8 mouse cellular contexts compared by ENCODE assay signal in genomic region chr6:48642764-48643292, GRCm38 (mm10). TPM values are rescaled to one million over a fixed set of nuclear protein-coding genes. Genes with fewer than 3 reads are reported as not detected.
A peak's percentile ranks its signal among the peaks of the same experiment; 100 is the strongest.
DNase-seq lines count a peak whose midpoint lies in the region; ATAC-seq and TF ChIP-seq lines count a peak whose summit lies in the region.

No protein-coding gene starts in this region.

- H3K4me2 ChIP-seq in limb, embryonic 14.5 days (replicated peaks; ENCODE audit: low read depth, low read length, severe bottlenecking), result no peak overlapping the region
- H3K4me2 ChIP-seq in stomach, embryonic 14.5 days (replicated peaks; ENCODE audit: low read depth, low read length), result no peak overlapping the region

- 21% methylated on average over 4 of the region's 4 CpGs for WGBS in spleen, adult 2 months
- 21% methylated on average over 4 of the region's 4 CpGs for WGBS in limb, embryonic 14.5 days
- WGBS in stomach, embryonic 14.5 days, result 21% methylated on average over 4 of the region's 4 CpGs

- no peak for TF ChIP-seq POLR2A in spleen, adult 2 months (IDR thresholded peaks at IDR 0.05; ENCODE audit: low read depth, low read length)
- TF ChIP-seq POLR2A in limb, embryonic 14.5 days (IDR thresholded peaks at IDR 0.05; ENCODE audit: borderline replicate concordance, extremely low read depth, insufficient read depth, insufficient read length), result no peak

- peak; percentile 18; the same call in 1 of the 2 replicates for TF ChIP-seq CTCF in spleen, adult 2 months (IDR thresholded peaks at IDR 0.05; ENCODE audit: extremely low read depth, insufficient read depth, insufficient read length, insufficient replicate concordance)

- H3K27me3 ChIP-seq in spleen, adult 2 months (ENCODE audit: control insufficient read depth, insufficient read depth, low read length), result no peaks in the 10 kb centered on the region
- no peaks in the 10 kb centered on the region for H3K27me3 ChIP-seq in limb, embryonic 14.5 days (ENCODE audit: control insufficient read depth, insufficient read depth, low read length)
- H3K27me3 ChIP-seq in stomach, embryonic 14.5 days (ENCODE audit: control insufficient read depth, insufficient read depth, low read length), result no peaks in the 10 kb centered on the region

- no peak overlapping the region for H3K4me3 ChIP-seq in spleen, adult 2 months (ENCODE audit: extremely low read depth, insufficient read depth, insufficient read length)
- no peak overlapping the region for H3K4me3 ChIP-seq in limb, embryonic 14.5 days (replicated peaks; ENCODE audit: low read length)
- H3K4me3 ChIP-seq in stomach, embryonic 14.5 days (ENCODE audit: low read depth, low read length), result no peak overlapping the region

- no peaks in the 10 kb centered on the region for H3K9me3 ChIP-seq in limb, embryonic 14.5 days (ENCODE audit: control insufficient read depth, low read length)
- H3K9me3 ChIP-seq in stomach, embryonic 14.5 days (ENCODE audit: control insufficient read depth, low read depth, low read length), result no peaks in the 10 kb centered on the region

- H3K9ac ChIP-seq in limb, embryonic 14.5 days (ENCODE audit: low read depth, low read length, severe bottlenecking), result no peak overlapping the region
- no peak overlapping the region for H3K9ac ChIP-seq in stomach, embryonic 14.5 days (replicated peaks; ENCODE audit: low read depth, low read length)

- H3K36me3 ChIP-seq in spleen, adult 2 months (ENCODE audit: control insufficient read depth, insufficient read depth, low read length), result no peaks in the 10 kb centered on the region
- no peaks in the 10 kb centered on the region for H3K36me3 ChIP-seq in limb, embryonic 14.5 days (ENCODE audit: control insufficient read depth, insufficient read depth, low read length)
- H3K36me3 ChIP-seq in stomach, embryonic 14.5 days (ENCODE audit: control insufficient read depth, insufficient read depth, low read length), result no peaks in the 10 kb centered on the region

- peak; percentile 81 for ATAC-seq in frontal cortex, adult (ENCODE audit: low TSS enrichment)
- ATAC-seq in limb, embryonic 14.5 days (ENCODE audit: low FRiP score, low read depth), result no peak
- ATAC-seq in stomach, embryonic 14.5 days (ENCODE audit: insufficient number of reproducible peaks, insufficient read depth, low FRiP score, low read depth), result peak; percentile 28; the same call in 1 of the 2 replicates
- no peak for ATAC-seq in inflammation-experienced regulatory T-cells, adult 6 months

- H3K4me1 ChIP-seq in spleen, adult 2 months (ENCODE audit: control insufficient read depth, insufficient read depth, insufficient read length), result peaks cover 6% of the 10 kb centered on the region; the same call in 1 of the 2 replicates
- no peaks in the 10 kb centered on the region for H3K4me1 ChIP-seq in limb, embryonic 14.5 days (ENCODE audit: control insufficient read depth, insufficient read depth, low read length)
- 0 out of 2 replicates have a peak, but pooled peaks cover 2% of the 10 kb centered on the region for H3K4me1 ChIP-seq in stomach, embryonic 14.5 days (ENCODE audit: control insufficient read depth, insufficient read depth, low read length)

- no peak overlapping the region for H3K27ac ChIP-seq in spleen, adult 2 months (ENCODE audit: insufficient read depth, low read length)
- no peak overlapping the region for H3K27ac ChIP-seq in limb, embryonic 14.5 days (replicated peaks; ENCODE audit: low read depth, low read length)
- no peak overlapping the region for H3K27ac ChIP-seq in stomach, embryonic 14.5 days (ENCODE audit: low read length)

- DNase-seq in frontal cortex, postnatal 25 days (ENCODE audit: low spot score in 2 of 2), result no peak
- peak in 1 of 2 experiments; percentile 52 for DNase-seq in spleen, adult 2 months (ENCODE audit: low read depth in 1 of 2, low spot score in 2 of 2)
- no peak for DNase-seq in spleen, adult 18-20 months
- peak; percentile 90 for DNase-seq in embryo, embryonic 10 days (ENCODE audit: low spot score)
- DNase-seq in limb, embryonic 14.5 days (ENCODE audit: low spot score), result peak; percentile 84

RNA-seq across cellular contexts. Expression of gene Gimap8, which starts 4.2 kb away (rescaled TPM):
- 20.1 and 22.2 TPM in 2 replicates for polyA plus RNA-seq in spleen, adult 2 months (2012; rRNA removed)
- 2.3 TPM in 2 replicates for polyA plus RNA-seq in limb, embryonic 14.5 days (2012; rRNA removed)
- 0.40 and 0.70 TPM in 2 replicates for polyA plus RNA-seq in limb, embryonic 14.5 days (2014; fragmentation: Nextera tagmentation; extraction: Ambion mirVana)
- polyA plus RNA-seq in stomach, embryonic 14.5 days (2014; fragmentation: Nextera tagmentation; extraction: Ambion mirVana), result 0.43 and 0.56 TPM in 2 replicates
- polyA plus RNA-seq in inflammation-experienced regulatory T-cells, adult 6 months (2017; shearing (Covaris generic)), result 100 to 1,000 TPM; 134 to 165 (median 146) TPM

RNA-seq across cellular contexts. Expression of gene AI854703, which starts 16.3 kb away (rescaled TPM):
- 0.70 and 0.77 TPM in 2 replicates for polyA plus RNA-seq in spleen, adult 2 months (2012; rRNA removed)
- 1.1 and 1.5 TPM in 2 replicates for polyA plus RNA-seq in limb, embryonic 14.5 days (2012; rRNA removed)
- polyA plus RNA-seq in limb, embryonic 14.5 days (2014; fragmentation: Nextera tagmentation; extraction: Ambion mirVana), result 0.76 and 0.87 TPM in 2 replicates
- 0.94 and 1.1 TPM in 2 replicates for polyA plus RNA-seq in stomach, embryonic 14.5 days (2014; fragmentation: Nextera tagmentation; extraction: Ambion mirVana)
- polyA plus RNA-seq in inflammation-experienced regulatory T-cells, adult 6 months (2017; shearing (Covaris generic)), result 1 to 10 TPM in 2 of 3 experiments, under 1 TPM in 1; 0.40 to 2.2 (median 2.1) TPM

RNA-seq across cellular contexts. Expression of gene Gimap9, which starts 33.1 kb away (rescaled TPM):
- 9.9 and 10.4 TPM in 2 replicates for polyA plus RNA-seq in spleen, adult 2 months (2012; rRNA removed)
- 5.8 and 6.2 TPM in 2 replicates for polyA plus RNA-seq in limb, embryonic 14.5 days (2012; rRNA removed)
- 6.0 and 6.2 TPM in 2 replicates for polyA plus RNA-seq in limb, embryonic 14.5 days (2014; fragmentation: Nextera tagmentation; extraction: Ambion mirVana)
- 6.7 and 8.6 TPM in 2 replicates for polyA plus RNA-seq in stomach, embryonic 14.5 days (2014; fragmentation: Nextera tagmentation; extraction: Ambion mirVana)
- 100 to 1,000 TPM; 236 to 293 (median 290) TPM for polyA plus RNA-seq in inflammation-experienced regulatory T-cells, adult 6 months (2017; shearing (Covaris generic))

RNA-seq across cellular contexts. Expression of gene Zfp775, which starts 41.0 kb away (rescaled TPM):
- 3.6 and 5.3 TPM in 2 replicates for polyA plus RNA-seq in spleen, adult 2 months (2012; rRNA removed)
- polyA plus RNA-seq in limb, embryonic 14.5 days (2012; rRNA removed), result 4.8 and 6.4 TPM in 2 replicates
- 5.8 and 5.9 TPM in 2 replicates for polyA plus RNA-seq in limb, embryonic 14.5 days (2014; fragmentation: Nextera tagmentation; extraction: Ambion mirVana)
- 6.9 and 7.0 TPM in 2 replicates for polyA plus RNA-seq in stomach, embryonic 14.5 days (2014; fragmentation: Nextera tagmentation; extraction: Ambion mirVana)
- polyA plus RNA-seq in inflammation-experienced regulatory T-cells, adult 6 months (2017; shearing (Covaris generic)), result 1 to 10 TPM; 4.5 to 7.7 (median 7.3) TPM

RNA-seq across cellular contexts. Expression of gene Gimap4, which starts 41.5 kb away (rescaled TPM):
- polyA plus RNA-seq in spleen, adult 2 months (2012; rRNA removed), result 66.3 and 73.5 TPM in 2 replicates
- 9.6 and 9.7 TPM in 2 replicates for polyA plus RNA-seq in limb, embryonic 14.5 days (2012; rRNA removed)
- 9.8 and 11.2 TPM in 2 replicates for polyA plus RNA-seq in limb, embryonic 14.5 days (2014; fragmentation: Nextera tagmentation; extraction: Ambion mirVana)
- 17.4 and 17.5 TPM in 2 replicates for polyA plus RNA-seq in stomach, embryonic 14.5 days (2014; fragmentation: Nextera tagmentation; extraction: Ambion mirVana)
- polyA plus RNA-seq in inflammation-experienced regulatory T-cells, adult 6 months (2017; shearing (Covaris generic)), result 1,000 to 10,000 TPM; 1,788 to 2,089 (median 1,869) TPM

Comparison
In these comparisons a context has a peak if more than half of its experiments do, and no peak if none do; other contexts are left out.
1. ATAC-seq: peak in frontal cortex, adult (single experiment) and stomach, embryonic 14.5 days (single experiment); none in limb, embryonic 14.5 days (single experiment) and inflammation-experienced regulatory T-cells, adult 6 months (single experiment).
2. DNase-seq: peak in embryo, embryonic 10 days (single experiment) and limb, embryonic 14.5 days (single experiment); none in frontal cortex, postnatal 25 days (0 of 2) and spleen, adult 18-20 months (0 of 2).
3. RNA of gene Gimap9, which starts 33.1 kb away (polyA plus RNA-seq): 236 to 293 TPM in inflammation-experienced regulatory T-cells, adult 6 months; 9.9 to 10.4 TPM in spleen, adult 2 months, 6.7 to 8.6 TPM in stomach, embryonic 14.5 days and 5.8 to 6.2 TPM in limb, embryonic 14.5 days; every median in the first group is over 10 times any median in the second.